ENCODE assay signal across 7 mouse cellular contexts in genomic region chr14:57896088-57896871, GRCm38 (mm10). TPM values are rescaled to one million over a fixed set of nuclear protein-coding genes. Genes with fewer than 3 reads are reported as not detected.
A peak's percentile ranks its signal among the peaks of the same experiment; 100 is the strongest.
DNase-seq lines count a peak whose midpoint lies in the region; ATAC-seq and TF ChIP-seq lines count a peak whose summit lies in the region.
"Not testable (repeated sequence)": the region's sequence is repeated elsewhere in the genome, so short reads cannot be mapped to it uniquely, and the experiment has no call there.
"Had no signal": no experiment of that assay in that cellular context is flagged by ENCODE, and none has a peak within 500 bp of the region (broad histone marks: within the 10 kb centered on the region; RNA-seq: fewer than 3 reads in every experiment).

No protein-coding gene starts in this region.

- not testable (repeated sequence) for TF ChIP-seq CTCF in E14TG2a.4 (conservative IDR thresholded peaks at IDR 0.05; ENCODE audit: low read length)

- peaks cover 71% of the 10 kb centered on the region for H3K4me1 ChIP-seq in E14TG2a.4 (replicated peaks; ENCODE audit: low read depth, low read length)

- not testable (repeated sequence) for H3K27me3 ChIP-seq in E14TG2a.4 (ENCODE audit: insufficient read depth, low read length)

- H3K36me3 ChIP-seq in E14TG2a.4 (ENCODE audit: insufficient read depth, low read length), result not testable (repeated sequence)

- H3K4me3 ChIP-seq in E14TG2a.4 (replicated peaks; ENCODE audit: low read length), result 0 out of 2 replicates have a peak overlapping the region, but pooled peaks have one; percentile 4

- peak; percentile 45 for ATAC-seq in inflammation-experienced regulatory T-cells, adult 6 months

- not testable (repeated sequence) for H3K9me3 ChIP-seq in E14TG2a.4 (ENCODE audit: low read length)

- peak; percentile 40 for DNase-seq in 3T3-L1 (ENCODE audit: low read depth, low spot score)
- DNase-seq in adrenal gland, adult 2 months, result peak; percentile 51
- DNase-seq in heart, adult 11 months, result peak; percentile 68
- DNase-seq in lung, postnatal 25 days (ENCODE audit: low spot score), result peak; percentile 35

RNA-seq across cellular contexts. Expression of gene Zdhhc20, which starts 6.2 kb away (rescaled TPM):
- 10 to 100 TPM; 36.5 to 40.5 TPM for total RNA-seq in adrenal gland, adult 2 months (2021)
- 3.8 and 5.1 TPM in 2 replicates for polyA plus RNA-seq in adrenal gland, adult 2 months (2012; rRNA removed)
- 100 to 1,000 TPM; 173 to 226 (median 184) TPM for polyA plus RNA-seq in inflammation-experienced regulatory T-cells, adult 6 months (2017; shearing (Covaris generic))
- polyA plus RNA-seq: erythroblast, embryonic 14.5 days had no signal

Comparison
In these comparisons a context has a peak if more than half of its experiments do, and no peak if none do; other contexts are left out.
1. Peak in every context shown above with its lines: DNase-seq, ATAC-seq and H3K4me3 ChIP-seq.
2. RNA of gene Zdhhc20, which starts 6.2 kb away (polyA plus RNA-seq): 173 to 226 TPM in inflammation-experienced regulatory T-cells, adult 6 months; 3.8 to 5.1 TPM in adrenal gland, adult 2 months; every median in the first group is over 10 times any median in the second.